Mouse (Mus musculus): Measurements from ENCODE around the gene Gla. TPM values are rescaled to one million over a fixed set of nuclear protein-coding genes. Genes with fewer than 3 reads are reported as not detected.

The Gla gene
- total and polyA plus RNA-seq, 3 experiments, result 0.84 to 1.7 (median 1.7) TPM

GRCm38 (mm10) chrX:134635860-134636259, 34.9 kb upstream of the Gla start:
- WGBS, result 49% methylated on average over 3 of the region's 3 CpGs
- TF ChIP-seq POLR2A (IDR thresholded peaks at IDR 0.05; ENCODE audit: insufficient read depth, low read depth, low read length) (no peak), CTCF (IDR thresholded peaks at IDR 0.05) (no peak), EP300 (IDR thresholded peaks at IDR 0.05; ENCODE audit: insufficient read depth, low read depth, low read length) (no peak)

GRCm38 (mm10) chrX:134635111-134635510, 34.2 kb upstream of the Gla start:
- intact Hi-C loops (cut with DNase I), result no loop called here
- H3K27me3 ChIP-seq (ENCODE audit: control insufficient read depth, insufficient read depth, low read length), result no peaks in the 10 kb centered on the region
- 57% methylated on average over 3 of the region's 3 CpGs for WGBS

More at GRCm38 (mm10) chrX:134635860-134636259, 34.9 kb upstream of the Gla start:
- no peak overlapping the region for H3K27ac ChIP-seq
- DNase-seq, result no peak
- H3K79me2 ChIP-seq (replicated peaks; ENCODE audit: control insufficient read depth, insufficient read depth, low read length), result no peaks in the 10 kb centered on the region
- no peaks in the 10 kb centered on the region; the same call in 1 of the 2 replicates for H3K4me1 ChIP-seq (ENCODE audit: control insufficient read depth, insufficient read depth, low read length)
- no peaks in the 10 kb centered on the region for H3K36me3 ChIP-seq (ENCODE audit: control insufficient read depth, insufficient read depth, low read length)
- no peak overlapping the region for H3K4me3 ChIP-seq
- no peak overlapping the region for H3K9ac ChIP-seq (ENCODE audit: low read depth, low read length)
- no peaks in the 10 kb centered on the region for H3K27me3 ChIP-seq (ENCODE audit: control insufficient read depth, insufficient read depth, low read length)
- intact Hi-C loops (cut with DNase I), result no loop called here

GRCm38 (mm10) chrX:134632710-134633109, 31.8 kb upstream of the Gla start:
- Histone ChIP-seq H3K4me1 (ENCODE audit: control insufficient read depth, insufficient read depth, low read length) (no peaks in the 10 kb centered on the region), H3K9ac (ENCODE audit: low read depth, low read length) (no peak overlapping the region), H3K79me2 (replicated peaks; ENCODE audit: control insufficient read depth, insufficient read depth, low read length) (no peaks in the 10 kb centered on the region), H3K27ac (no peak overlapping the region), H3K36me3 (ENCODE audit: control insufficient read depth, insufficient read depth, low read length) (no peaks in the 10 kb centered on the region), H3K27me3 (ENCODE audit: control insufficient read depth, insufficient read depth, low read length) (no peaks in the 10 kb centered on the region), H3K4me3 (no peak overlapping the region)
- WGBS, result 85% methylated on average over 5 of the region's 5 CpGs
- DNase-seq, result no peak
- intact Hi-C loops (cut with DNase I), result no loop called here
- no peak for TF ChIP-seq CTCF (IDR thresholded peaks at IDR 0.05)
- no peak for TF ChIP-seq POLR2A (IDR thresholded peaks at IDR 0.05; ENCODE audit: insufficient read depth, low read depth, low read length)
- no peak for TF ChIP-seq EP300 (IDR thresholded peaks at IDR 0.05; ENCODE audit: insufficient read depth, low read depth, low read length)

More at GRCm38 (mm10) chrX:134635111-134635510, 34.2 kb upstream of the Gla start:
- no peak for DNase-seq
- Histone ChIP-seq H3K36me3 (ENCODE audit: control insufficient read depth, insufficient read depth, low read length) (no peaks in the 10 kb centered on the region), H3K9ac (ENCODE audit: low read depth, low read length) (no peak overlapping the region), H3K27ac (no peak overlapping the region), H3K4me3 (no peak overlapping the region), H3K4me1 (ENCODE audit: control insufficient read depth, insufficient read depth, low read length) (no peaks in the 10 kb centered on the region), H3K79me2 (replicated peaks; ENCODE audit: control insufficient read depth, insufficient read depth, low read length) (no peaks in the 10 kb centered on the region)
- TF ChIP-seq EP300 (IDR thresholded peaks at IDR 0.05; ENCODE audit: insufficient read depth, low read depth, low read length) (no peak), POLR2A (IDR thresholded peaks at IDR 0.05; ENCODE audit: insufficient read depth, low read depth, low read length) (no peak), CTCF (IDR thresholded peaks at IDR 0.05) (no peak)

GRCm38 (mm10) chrX:134628200-134628599, 27.3 kb upstream of the Gla start:
- H3K4me1 ChIP-seq (ENCODE audit: control insufficient read depth, insufficient read depth, low read length), result no peaks in the 10 kb centered on the region
- no peak for DNase-seq
- H3K4me3 ChIP-seq, result no peak overlapping the region
- WGBS, result 58% methylated on average over 2 of the region's 2 CpGs
- no peak overlapping the region for H3K27ac ChIP-seq
- H3K79me2 ChIP-seq (replicated peaks; ENCODE audit: control insufficient read depth, insufficient read depth, low read length), result no peaks in the 10 kb centered on the region
- no peak overlapping the region for H3K9ac ChIP-seq (ENCODE audit: low read depth, low read length)
- intact Hi-C loops (cut with DNase I), result no loop called here
- no peaks in the 10 kb centered on the region for H3K36me3 ChIP-seq (ENCODE audit: control insufficient read depth, insufficient read depth, low read length)
- no peak for TF ChIP-seq EP300 (IDR thresholded peaks at IDR 0.05; ENCODE audit: insufficient read depth, low read depth, low read length)
- TF ChIP-seq POLR2A (IDR thresholded peaks at IDR 0.05; ENCODE audit: insufficient read depth, low read depth, low read length), result no peak
- no peak for TF ChIP-seq CTCF (IDR thresholded peaks at IDR 0.05)
- H3K27me3 ChIP-seq (ENCODE audit: control insufficient read depth, insufficient read depth, low read length), result no peaks in the 10 kb centered on the region

- Histone ChIP-seq H3K4me1 (ENCODE audit: control insufficient read depth, insufficient read depth, low read length) (no peaks in the 10 kb centered on the region), H3K4me3 (no peak overlapping the region), H3K9ac (ENCODE audit: low read depth, low read length) (no peak overlapping the region), H3K27ac (no peak overlapping the region), H3K36me3 (ENCODE audit: control insufficient read depth, insufficient read depth, low read length) (no peaks in the 10 kb centered on the region), H3K27me3 (ENCODE audit: control insufficient read depth, insufficient read depth, low read length) (no peaks in the 10 kb centered on the region), H3K79me2 (replicated peaks; ENCODE audit: control insufficient read depth, insufficient read depth, low read length) (no peaks in the 10 kb centered on the region)
- WGBS, result 54% methylated on average over 4 of the region's 4 CpGs
- intact Hi-C loops (cut with DNase I), result no loop called here
- no peak for DNase-seq
- no peak for TF ChIP-seq EP300 (IDR thresholded peaks at IDR 0.05; ENCODE audit: insufficient read depth, low read depth, low read length)
- TF ChIP-seq CTCF (IDR thresholded peaks at IDR 0.05), result no peak
- TF ChIP-seq POLR2A (IDR thresholded peaks at IDR 0.05; ENCODE audit: insufficient read depth, low read depth, low read length), result no peak
These were observed 22.4 kb upstream of the Gla start for GRCm38 (mm10) chrX:134623350-134623749.

GRCm38 (mm10) chrX:134621685-134622084, 20.8 kb upstream of the Gla start:
- no peaks in the 10 kb centered on the region for H3K36me3 ChIP-seq (ENCODE audit: control insufficient read depth, insufficient read depth, low read length)
- H3K4me1 ChIP-seq (ENCODE audit: control insufficient read depth, insufficient read depth, low read length), result no peaks in the 10 kb centered on the region
- intact Hi-C loops (cut with DNase I), result no loop called here
- no peak overlapping the region for H3K9ac ChIP-seq (ENCODE audit: low read depth, low read length)
- 78% methylated on average over 3 of the region's 3 CpGs for WGBS
- TF ChIP-seq CTCF (IDR thresholded peaks at IDR 0.05), result no peak
- no peak for TF ChIP-seq POLR2A (IDR thresholded peaks at IDR 0.05; ENCODE audit: insufficient read depth, low read depth, low read length)
- no peak for TF ChIP-seq EP300 (IDR thresholded peaks at IDR 0.05; ENCODE audit: insufficient read depth, low read depth, low read length)
- H3K27ac ChIP-seq, result no peak overlapping the region
- no peak for DNase-seq
- H3K4me3 ChIP-seq, result no peak overlapping the region
- H3K79me2 ChIP-seq (replicated peaks; ENCODE audit: control insufficient read depth, insufficient read depth, low read length), result no peaks in the 10 kb centered on the region
- no peaks in the 10 kb centered on the region for H3K27me3 ChIP-seq (ENCODE audit: control insufficient read depth, insufficient read depth, low read length)
